Mouse (Mus musculus): ENCODE data around the gene Slc10a1.

DNA sequence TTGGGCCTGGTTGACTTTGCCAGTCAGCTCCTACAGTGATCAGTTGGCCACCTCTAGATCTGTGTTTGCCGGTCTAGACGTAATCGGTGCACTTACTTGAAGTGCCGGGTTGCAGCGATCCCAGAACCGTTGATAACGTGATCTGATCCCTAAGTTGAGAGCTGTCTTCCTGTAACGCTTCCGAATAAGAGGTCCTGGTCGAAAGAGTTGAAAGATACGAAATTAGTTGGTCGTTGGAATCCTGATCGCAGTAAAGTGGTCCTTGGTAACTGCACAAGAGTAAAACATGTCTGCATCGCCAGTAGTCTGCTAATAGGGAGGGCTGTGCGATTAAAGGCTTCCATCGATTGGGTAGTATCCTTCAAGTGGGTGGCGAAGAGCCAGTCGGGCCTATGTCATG, 20.3 kb downstream of the Slc10a1 start:
- TF ChIP-seq TCF12 (IDR thresholded peaks at IDR 0.05; ENCODE audit: insufficient read depth, poor library complexity, severe bottlenecking): no peak
- TF ChIP-seq CEBPB (IDR thresholded peaks at IDR 0.05; ENCODE audit: insufficient read depth, poor library complexity, severe bottlenecking): no peak
- no peak for TF ChIP-seq POLR2A (IDR thresholded peaks at IDR 0.05; ENCODE audit: insufficient read length, low read depth)
- no peak for TF ChIP-seq USF1 (IDR thresholded peaks at IDR 0.05; ENCODE audit: low read depth)
- TF ChIP-seq E2F4 (IDR thresholded peaks at IDR 0.05; ENCODE audit: insufficient read depth): no peak
- no peak for TF ChIP-seq POLR2AphosphoS2 (IDR thresholded peaks at IDR 0.05; ENCODE audit: insufficient read length, low read depth)
